In genomic region chr5:121451203-121451602, GRCm38 (mm10) we compare ENCODE assay signal across 8 mouse cellular contexts. TPM values are rescaled to one million over a fixed set of nuclear protein-coding genes. Genes with fewer than 3 reads are reported as not detected.
DNase-seq lines count a peak whose midpoint lies in the region; ATAC-seq and TF ChIP-seq lines count a peak whose summit lies in the region.

No protein-coding gene starts in this region.

- H3K4me2 ChIP-seq in heart, postnatal 0 days (ENCODE audit: low read depth, low read length): peak overlapping the region; percentile 94

- peak overlapping the region; percentile 93 for H3K4me3 ChIP-seq in gastrocnemius, adult 2 months
- peak overlapping the region; percentile 98 for H3K4me3 ChIP-seq in bone marrow, adult 2 months (replicated peaks; ENCODE audit: control insufficient read depth, low read depth, low read length)
- peak overlapping the region; percentile 73 for H3K4me3 ChIP-seq in heart, postnatal 0 days (ENCODE audit: low read depth, low read length)

- no peaks in the 10 kb centered on the region for H3K9me3 ChIP-seq in heart, postnatal 0 days (replicated peaks; ENCODE audit: control insufficient read depth, low read length)

- peak overlapping the region; percentile 100 for H3K27ac ChIP-seq in gastrocnemius, adult 2 months
- H3K27ac ChIP-seq in bone marrow, adult 2 months (ENCODE audit: control insufficient read depth, insufficient read depth, low read depth, low read length, poor library complexity): peak overlapping the region; percentile 98; the same call in 1 of the 2 replicates
- peak overlapping the region; percentile 99 for H3K27ac ChIP-seq in heart, postnatal 0 days (ENCODE audit: low read depth)

- ATAC-seq in heart, postnatal 0 days (ENCODE audit: insufficient read depth, low read depth): no peak

- DNase-seq in gastrocnemius, adult 2 months: peak; percentile 7
- no peak for DNase-seq in gastrocnemius, postnatal 36 days
- DNase-seq in heart, postnatal 0 days (ENCODE audit: low spot score): no peak
- peak; percentile 55 for DNase-seq in lung, postnatal 25 days (ENCODE audit: low spot score)
- DNase-seq in splenic B cell, adult 2 months (ENCODE audit: low read depth, low spot score): peak; percentile 93
- DNase-seq in left cerebral cortex, postnatal 14 days (ENCODE audit: low spot score in 2 of 2): no peak
- no peak for DNase-seq in cerebellum, adult 18-20 months

- 1% methylated on average over 8 of the region's 8 CpGs for WGBS in bone marrow, adult 2 months
- 23% methylated on average over 8 of the region's 8 CpGs for WGBS in heart, postnatal 0 days

- intact Hi-C loops in gastrocnemius, adult 2 months (cut with DNase I): loop anchor here (2.0 to 10.0 kb wide), 2 partner anchors 26 to 236 kb away; no protein-coding TSS in a partner anchor
- intact Hi-C loops in gastrocnemius, postnatal 36 days (cut with DNase I): no loop called here
- intact Hi-C loops in left cerebral cortex, postnatal 14 days (cut with DNase I): no loop called here

- no peak for TF ChIP-seq POLR2A in bone marrow, adult 2 months (IDR thresholded peaks at IDR 0.05; ENCODE audit: borderline replicate concordance, control insufficient read depth, low read depth, low read length)

- no peak for TF ChIP-seq EP300 in heart, postnatal 0 days (IDR thresholded peaks at IDR 0.05; ENCODE audit: low read depth)

- peak overlapping the region; percentile 78 for H3K9ac ChIP-seq in heart, postnatal 0 days (replicated peaks; ENCODE audit: low read depth, low read length)

- peaks cover 3% of the 10 kb centered on the region for H3K4me1 ChIP-seq in bone marrow, adult 2 months (ENCODE audit: control insufficient read depth, insufficient read depth, low read length)
- peaks cover 27% of the 10 kb centered on the region for H3K4me1 ChIP-seq in heart, postnatal 0 days (ENCODE audit: control insufficient read depth, insufficient read depth)

- TF ChIP-seq CTCF in gastrocnemius, adult 2 months (IDR thresholded peaks at IDR 0.05): no peak
- no peak for TF ChIP-seq CTCF in bone marrow, adult 2 months (IDR thresholded peaks at IDR 0.05; ENCODE audit: control insufficient read depth, insufficient read depth, low read length)
- no peak for TF ChIP-seq CTCF in heart, postnatal 0 days (IDR thresholded peaks at IDR 0.05; ENCODE audit: low read depth)

- H3K27me3 ChIP-seq in heart, postnatal 0 days (ENCODE audit: control insufficient read depth, insufficient read depth, low read length): no peaks in the 10 kb centered on the region
- no peaks in the 10 kb centered on the region for H3K27me3 ChIP-seq in splenic B cell, adult 2 months (ENCODE audit: control insufficient read depth, insufficient read depth, low read length, poor library complexity, severe bottlenecking)

- peaks cover 32% of the 10 kb centered on the region for H3K36me3 ChIP-seq in heart, postnatal 0 days (replicated peaks; ENCODE audit: control insufficient read depth, insufficient read depth, low read length)
- peaks cover 18% of the 10 kb centered on the region for H3K36me3 ChIP-seq in splenic B cell, adult 2 months (ENCODE audit: control insufficient read depth, insufficient read depth, low read length, poor library complexity, severe bottlenecking)

RNA-seq across cellular contexts. Expression of gene Tmem116, which starts 0.5 kb away (rescaled TPM):
- 1 to 10 TPM; 7.0 to 8.3 TPM for total RNA-seq in gastrocnemius, adult 2 months (2021)
- 1 to 10 TPM; 5.0 to 6.3 TPM for total RNA-seq in gastrocnemius, postnatal 36 days (2021)
- polyA plus RNA-seq in bone marrow, adult 2 months (2011; ENCODE audit: insufficient read depth, insufficient read length, low replicate concordance, missing spikeins): not detected in 2 replicates
- 6.5 and 11.5 TPM in 2 replicates for total RNA-seq in heart, postnatal 0 days (2014; rRNA removed; ENCODE audit: low replicate concordance)
- polyA plus RNA-seq in heart, postnatal 0 days (2015; fragmentation: Nextera tagmentation; extraction: Ambion mirVana): 7.0 and 7.5 TPM in 2 replicates
- 1 to 10 TPM; 5.7 to 6.8 TPM for total RNA-seq in left cerebral cortex, postnatal 14 days (2021)

RNA-seq across cellular contexts. Expression of gene Erp29, which starts 1.1 kb away (rescaled TPM):
- total RNA-seq in gastrocnemius, adult 2 months (2021): 10 to 100 TPM; 32.2 to 39.4 TPM
- 10 to 100 TPM; 32.4 to 36.7 TPM for total RNA-seq in gastrocnemius, postnatal 36 days (2021)
- polyA plus RNA-seq in bone marrow, adult 2 months (2011; ENCODE audit: insufficient read depth, insufficient read length, low replicate concordance, missing spikeins): 161 and 240 TPM in 2 replicates
- 32.5 and 55.4 TPM in 2 replicates for total RNA-seq in heart, postnatal 0 days (2014; rRNA removed; ENCODE audit: low replicate concordance)
- 89.3 and 96.5 TPM in 2 replicates for polyA plus RNA-seq in heart, postnatal 0 days (2015; fragmentation: Nextera tagmentation; extraction: Ambion mirVana)
- 100 to 1,000 TPM; 152 to 170 TPM for total RNA-seq in left cerebral cortex, postnatal 14 days (2021)

RNA-seq across cellular contexts. Expression of gene Adam1b, which starts 52.0 kb away (rescaled TPM):
- not detected for total RNA-seq in gastrocnemius, adult 2 months (2021)
- total RNA-seq in gastrocnemius, postnatal 36 days (2021): not detected
- not detected in 2 replicates for polyA plus RNA-seq in bone marrow, adult 2 months (2011; ENCODE audit: insufficient read depth, insufficient read length, low replicate concordance, missing spikeins)
- not detected in 2 replicates for total RNA-seq in heart, postnatal 0 days (2014; rRNA removed; ENCODE audit: low replicate concordance)
- 0.14 TPM in 2 replicates for polyA plus RNA-seq in heart, postnatal 0 days (2015; fragmentation: Nextera tagmentation; extraction: Ambion mirVana)
- total RNA-seq in left cerebral cortex, postnatal 14 days (2021): not detected

RNA-seq across cellular contexts. Expression of gene Naa25, which starts 53.5 kb away (rescaled TPM):
- 10 to 100 TPM; 26.9 to 33.3 TPM for total RNA-seq in gastrocnemius, adult 2 months (2021)
- total RNA-seq in gastrocnemius, postnatal 36 days (2021): 10 to 100 TPM; 24.3 to 26.1 TPM
- polyA plus RNA-seq in bone marrow, adult 2 months (2011; ENCODE audit: insufficient read depth, insufficient read length, low replicate concordance, missing spikeins): 11.6 and 22.3 TPM in 2 replicates
- total RNA-seq in heart, postnatal 0 days (2014; rRNA removed; ENCODE audit: low replicate concordance): 15.8 and 16.6 TPM in 2 replicates
- 19.9 and 21.4 TPM in 2 replicates for polyA plus RNA-seq in heart, postnatal 0 days (2015; fragmentation: Nextera tagmentation; extraction: Ambion mirVana)
- total RNA-seq in left cerebral cortex, postnatal 14 days (2021): 10 to 100 TPM; 45.8 to 48.0 TPM

Comparison
In these comparisons a context has a peak if more than half of its experiments do, and no peak if none do; other contexts are left out.
1. DNase-seq: peak in gastrocnemius, adult 2 months (single experiment), lung, postnatal 25 days (single experiment) and splenic B cell, adult 2 months (single experiment); none in gastrocnemius, postnatal 36 days (0 of 2), heart, postnatal 0 days (single experiment), left cerebral cortex, postnatal 14 days (0 of 2) and cerebellum, adult 18-20 months (0 of 2).
2. Peak in every context shown above with its lines, with median percentiles within 50 percentile points of each other: H3K27ac ChIP-seq and H3K4me3 ChIP-seq.